Mouse (Mus musculus): ENCODE results near the gene Cdkn2c.

- TF ChIP-seq CTCF (conservative IDR thresholded peaks at IDR 0.05; ENCODE audit: low read length) = no peak
- no peak for TF ChIP-seq NANOG (IDR thresholded peaks at IDR 0.05; ENCODE audit: borderline replicate concordance, low read length)
- no peak for TF ChIP-seq POU5F1 (IDR thresholded peaks at IDR 0.05; ENCODE audit: borderline replicate concordance, low read length)
Observed at GRCm38 (mm10) chr4:109657021-109657850, 9.8 kb downstream of the Cdkn2c start.
